Mouse (Mus musculus) heart, adult 11 months (tissue): Measurements from ENCODE around the gene Serinc5.

Experiments used
- DNase-seq: peaks from one replicate; pipeline ENCODE4 v3.0.0; 2022

Serinc5 gene

DNA sequence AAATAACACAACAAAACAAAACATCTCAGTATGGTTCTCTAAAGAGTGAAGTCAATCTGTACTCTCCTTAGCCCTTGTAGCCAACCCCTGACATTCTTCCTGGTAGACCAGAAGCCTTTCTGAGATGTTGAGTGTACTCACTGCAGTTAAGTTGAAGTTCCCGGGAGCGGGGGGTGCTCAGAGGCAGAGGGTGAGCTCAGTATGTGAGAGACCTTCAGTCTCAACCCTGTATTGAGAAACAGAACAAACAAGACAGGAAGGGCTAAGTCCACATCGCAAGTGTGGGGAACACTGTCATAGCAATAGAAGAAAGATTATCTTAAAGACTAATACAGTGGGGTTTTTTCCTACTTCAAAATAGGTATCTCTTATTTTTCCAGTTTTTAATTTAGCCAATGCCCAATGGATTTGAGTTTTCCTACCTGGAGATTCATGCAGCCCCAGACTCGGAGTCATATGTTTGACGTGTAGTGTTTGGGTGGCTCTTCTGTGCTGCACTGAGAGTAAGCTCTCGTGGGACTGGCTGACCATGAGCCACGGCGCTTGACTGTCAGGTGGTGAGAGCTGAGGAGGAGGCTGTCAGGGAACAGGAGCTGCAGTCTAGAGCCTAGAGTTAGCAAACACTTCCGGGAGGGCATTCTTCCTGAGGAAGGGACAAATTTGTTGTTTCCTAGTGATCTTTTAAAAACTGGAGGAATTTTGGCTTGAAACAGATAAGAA, 95.6 kb downstream of the Serinc5 start:
- DNase-seq = peak; percentile 50

DNA sequence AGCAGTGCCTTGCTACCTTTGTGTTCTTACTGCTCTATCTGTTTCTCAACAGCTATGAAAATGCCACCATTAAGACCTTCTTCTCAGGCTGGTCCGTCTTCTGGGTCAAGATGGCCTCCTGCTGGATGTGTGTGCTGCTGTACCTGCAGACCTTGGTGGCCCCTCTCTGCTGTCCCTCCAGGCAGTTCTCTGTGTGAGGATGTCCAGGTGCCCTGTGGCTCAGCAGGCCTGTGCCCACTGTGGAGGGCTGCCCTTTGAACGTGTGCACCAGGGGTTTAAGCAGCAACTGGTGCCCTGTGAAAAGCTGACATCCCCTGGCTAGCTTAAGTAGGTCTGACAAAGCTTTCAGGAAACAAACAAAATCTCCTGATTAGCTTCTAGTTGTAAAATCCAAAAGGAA, 97.0 kb downstream of the Serinc5 start:
- peak; percentile 62 for DNase-seq

DNA sequence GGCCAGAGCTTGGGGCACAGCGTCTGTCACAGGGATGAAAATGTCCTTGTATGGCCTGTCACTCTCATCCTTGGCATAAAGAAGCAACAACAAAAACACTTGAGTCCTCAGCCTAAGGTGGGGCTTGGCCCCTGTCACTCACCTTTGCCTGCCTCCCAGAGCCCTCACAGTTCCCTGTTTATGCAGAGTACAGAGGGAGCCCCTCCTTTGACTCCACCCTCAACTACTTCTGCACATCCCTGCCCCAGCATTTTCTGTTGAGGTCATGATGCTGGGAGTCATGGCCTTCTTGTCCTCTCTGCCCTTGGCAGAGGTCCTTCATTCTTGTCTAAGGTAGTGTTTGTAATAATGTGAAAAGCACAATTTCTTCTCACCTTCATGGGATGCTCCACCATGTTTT, 97.6 kb downstream of the Serinc5 start:
- DNase-seq = peak; percentile 63

DNA sequence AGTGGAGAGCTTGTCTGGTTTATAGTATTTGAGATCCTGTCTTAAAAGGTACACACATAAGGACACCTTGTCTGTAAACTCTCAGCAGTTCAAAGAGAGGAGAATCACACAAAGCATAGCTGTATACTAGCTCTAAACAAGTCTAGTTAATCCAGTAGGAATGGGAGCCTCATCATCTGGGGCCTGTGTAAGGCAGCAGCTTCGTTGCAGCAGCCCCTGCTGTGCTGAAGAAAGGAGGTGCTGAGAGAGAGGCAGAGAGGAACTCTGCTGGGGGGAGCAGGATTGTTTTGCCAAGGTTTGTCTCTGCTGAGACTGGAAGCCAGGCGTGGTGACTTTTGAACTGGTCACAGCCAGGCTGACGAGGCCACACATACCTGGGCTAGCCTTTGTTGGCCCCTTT, 98.6 kb downstream of the Serinc5 start:
- DNase-seq = peak; percentile 66

DNA sequence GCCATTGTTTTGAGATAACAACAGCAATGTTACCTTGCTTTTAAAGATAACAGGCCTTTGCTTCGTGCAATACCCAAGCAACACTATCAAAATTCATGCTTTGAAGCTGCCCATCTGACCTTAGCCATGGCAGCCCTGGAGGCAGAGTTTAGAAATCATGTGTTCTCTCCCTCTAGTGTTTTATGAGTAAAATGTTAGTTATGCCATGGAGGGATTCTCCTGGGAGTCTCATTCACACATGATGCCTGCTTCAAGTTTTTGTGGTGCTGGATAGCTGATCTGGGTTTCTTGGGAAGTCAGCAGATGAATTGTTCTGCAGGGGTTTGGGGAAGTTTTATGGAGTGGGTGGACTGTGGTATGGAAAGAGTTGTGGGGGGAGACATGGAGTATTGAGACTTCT, 99.5 kb downstream of the Serinc5 start:
- no peak for DNase-seq

GRCm38 (mm10) chr13:92711821-92712220, 100.9 kb downstream of the Serinc5 start:
- no peak for DNase-seq

GRCm38 (mm10) chr13:92712619-92713018, 101.7 kb downstream of the Serinc5 start:
- DNase-seq = peak; percentile 61

DNA sequence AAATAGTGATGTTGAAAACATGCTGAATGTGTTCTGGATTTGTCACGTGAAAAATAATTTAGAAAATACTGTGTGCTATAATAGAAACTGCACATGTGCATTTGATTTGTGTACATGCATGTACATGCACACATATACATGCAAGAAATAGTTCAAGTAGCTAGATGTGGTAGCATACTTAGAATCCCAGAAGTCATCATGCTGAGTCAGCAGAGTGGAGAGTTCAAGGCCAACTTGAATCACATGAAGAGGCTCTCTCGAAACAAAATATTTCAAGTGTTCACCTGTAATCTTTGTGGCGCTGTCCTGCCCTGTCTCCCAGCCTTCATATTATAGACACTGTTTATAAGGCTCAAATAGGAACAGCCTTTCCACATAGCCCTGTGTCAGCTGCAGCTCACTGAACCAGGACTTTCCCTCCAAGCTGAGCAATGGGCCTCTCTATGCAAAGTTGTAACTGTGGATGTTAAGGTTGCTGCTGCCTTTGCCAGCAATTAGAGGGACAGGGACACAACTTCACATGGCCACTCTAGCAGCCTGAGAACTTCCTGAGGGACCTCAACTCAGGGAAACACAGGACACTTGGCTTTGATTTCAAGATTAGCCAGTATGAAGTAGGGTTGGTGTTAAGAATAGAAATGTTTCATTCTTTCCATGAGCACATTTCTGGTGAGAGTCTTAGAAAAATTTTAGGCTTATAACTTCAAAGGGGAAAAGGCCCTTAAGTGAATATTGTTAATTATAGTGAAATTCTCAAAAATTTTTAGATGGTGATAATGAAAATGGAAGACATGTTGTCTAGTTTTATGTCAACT, 107.2 kb downstream of the Serinc5 start:
- peak; percentile 52 for DNase-seq

GRCm38 (mm10) chr13:92721006-92721405, 110.1 kb downstream of the Serinc5 start:
- DNase-seq = peak; percentile 61

GRCm38 (mm10) chr13:92722389-92722788, 111.5 kb downstream of the Serinc5 start:
- DNase-seq = peak; percentile 45

GRCm38 (mm10) chr13:92729811-92730210, 118.9 kb downstream of the Serinc5 start:
- DNase-seq = peak; percentile 93

DNA sequence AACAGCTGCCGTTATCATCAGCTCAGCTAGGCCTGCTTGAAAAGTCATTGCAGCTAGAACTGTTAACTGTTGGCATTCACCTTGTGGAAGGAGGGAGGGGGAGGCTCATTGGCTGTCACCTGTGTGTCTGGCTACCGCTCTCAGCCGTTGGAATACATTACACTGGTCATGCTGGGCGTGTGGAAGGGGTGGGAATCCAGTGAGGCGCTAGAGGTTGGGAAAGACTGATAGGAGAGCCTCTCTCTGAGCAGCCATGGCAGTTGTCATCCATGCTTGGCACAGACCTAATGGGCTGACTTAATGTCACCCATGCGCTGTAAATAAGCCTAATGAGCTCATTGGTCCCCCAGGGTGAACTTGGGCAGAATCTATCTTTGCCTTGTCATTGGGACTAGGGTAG, 120.9 kb downstream of the Serinc5 start:
- DNase-seq = peak; percentile 93

DNA sequence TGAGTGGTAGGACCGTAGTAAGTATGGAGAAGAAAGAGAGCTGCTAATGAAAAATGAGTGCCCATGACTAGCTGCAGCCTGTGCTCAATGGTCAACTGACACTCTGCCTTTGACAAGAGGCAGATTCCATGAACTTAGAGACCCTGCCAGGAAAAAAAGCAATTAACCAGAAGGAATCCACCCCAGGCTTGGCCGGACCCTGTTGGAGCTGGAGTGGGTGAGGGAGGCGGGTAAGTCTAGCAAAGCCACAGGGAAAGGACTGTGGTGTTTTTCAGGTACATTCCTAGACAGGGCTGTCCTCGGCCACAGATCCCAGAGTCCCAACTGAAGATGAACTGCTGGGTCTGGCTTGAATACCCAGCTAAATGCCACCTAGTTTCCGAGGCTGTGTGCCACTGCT, 121.9 kb downstream of the Serinc5 start:
- no peak for DNase-seq

DNA sequence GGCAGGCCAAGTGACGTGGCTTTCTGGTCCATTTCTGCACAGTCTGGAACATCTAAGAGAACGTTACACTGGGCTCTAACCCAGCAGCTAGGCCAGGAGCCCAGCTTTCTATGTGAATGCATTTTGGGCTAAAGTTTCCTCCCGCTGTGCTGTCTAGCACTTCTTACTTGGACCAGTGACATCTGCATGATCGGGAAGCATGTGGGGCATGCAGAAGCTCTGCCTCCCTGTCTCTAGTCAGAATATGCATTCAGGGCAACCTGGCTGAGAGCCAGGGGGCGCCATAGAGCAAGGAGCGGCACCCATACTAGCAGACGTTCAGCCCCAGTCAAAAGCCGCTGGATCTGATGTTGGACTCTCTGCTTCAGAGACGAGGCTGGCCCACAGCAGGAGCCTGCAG, 122.4 kb downstream of the Serinc5 start:
- peak; percentile 88 for DNase-seq

- no peak for DNase-seq
These were observed 122.8 kb downstream of the Serinc5 start for GRCm38 (mm10) chr13:92733741-92734140.

GRCm38 (mm10) chr13:92735693-92736092, 124.8 kb downstream of the Serinc5 start:
- peak; percentile 2 for DNase-seq

- DNase-seq = peak; percentile 75
These were observed 125.8 kb downstream of the Serinc5 start for GRCm38 (mm10) chr13:92736516-92737300.

- DNase-seq = peak; percentile 50
These were observed 127.9 kb downstream of the Serinc5 start for GRCm38 (mm10) chr13:92738821-92739220.

GRCm38 (mm10) chr13:92739858-92740257, 129.0 kb downstream of the Serinc5 start:
- peak; percentile 54 for DNase-seq

GRCm38 (mm10) chr13:92740671-92741270, 129.9 kb downstream of the Serinc5 start:
- DNase-seq = peak; percentile 70

- DNase-seq = peak; percentile 55
These were observed 132.0 kb downstream of the Serinc5 start for GRCm38 (mm10) chr13:92742886-92743285.

- peak; percentile 78 for DNase-seq
These were observed 132.4 kb downstream of the Serinc5 start for GRCm38 (mm10) chr13:92743337-92743736.

GRCm38 (mm10) chr13:92750976-92751518, 140.2 kb downstream of the Serinc5 start:
- peak; percentile 91 for DNase-seq
